Comparison of ENCODE assay signal across 8 mouse cellular contexts in genomic region chr12:72408111-72408891, GRCm38 (mm10). TPM values are rescaled to one million over a fixed set of nuclear protein-coding genes. Genes with fewer than 3 reads are reported as not detected.
A peak's percentile ranks its signal among the peaks of the same experiment; 100 is the strongest.
DNase-seq lines count a peak whose midpoint lies in the region; ATAC-seq and TF ChIP-seq lines count a peak whose summit lies in the region.

No protein-coding gene starts in this region.

- 0 out of 2 replicates have a peak, but pooled peaks have one; percentile 23 for TF ChIP-seq POLR2A in olfactory bulb, adult 2 months (IDR thresholded peaks at IDR 0.05; ENCODE audit: insufficient read depth, low read depth, low read length)

- H3K9ac ChIP-seq in lung, embryonic 15.5 days, result peak overlapping the region; percentile 37; the same call in 1 of the 2 replicates

- H3K36me3 ChIP-seq in lung, embryonic 15.5 days, result no peaks in the 10 kb centered on the region

- no peak overlapping the region for H3K27ac ChIP-seq in lung, embryonic 15.5 days
- H3K27ac ChIP-seq in olfactory bulb, adult 2 months (ENCODE audit: insufficient read depth, low read depth, low read length), result peak overlapping the region; percentile 38

- H3K4me1 ChIP-seq in lung, embryonic 15.5 days, result 0 out of 2 replicates have a peak, but pooled peaks cover 6% of the 10 kb centered on the region
- H3K4me1 ChIP-seq in olfactory bulb, adult 2 months (ENCODE audit: control insufficient read depth, insufficient read depth, low read length), result peaks cover 5% of the 10 kb centered on the region; the same call in 1 of the 2 replicates

- no peaks in the 10 kb centered on the region for H3K9me3 ChIP-seq in lung, embryonic 15.5 days

- peak overlapping the region; percentile 55 for H3K4me3 ChIP-seq in lung, embryonic 15.5 days
- H3K4me3 ChIP-seq in olfactory bulb, adult 2 months (ENCODE audit: insufficient read depth, low read depth, low read length), result peak overlapping the region; percentile 80

- no peak for TF ChIP-seq CTCF in olfactory bulb, adult 2 months (IDR thresholded peaks at IDR 0.05; ENCODE audit: insufficient read depth, low read depth, low read length)

- ATAC-seq in lung, embryonic 15.5 days (ENCODE audit: borderline replicate concordance, extremely low read depth, low FRiP score, low TSS enrichment), result peak; percentile 84

- peak overlapping the region; percentile 95 for H3K4me2 ChIP-seq in lung, embryonic 15.5 days

- WGBS in lung, embryonic 15.5 days, result under 1% methylated on average over 63 of the region's 63 CpGs
- WGBS in olfactory bulb, adult 2 months, result under 1% methylated on average over 63 of the region's 63 CpGs

- DNase-seq in ZHBTc4 (ENCODE audit: low read depth, low spot score), result peak; percentile 67
- DNase-seq in cerebellum, adult 9-10 months, result peak; percentile 80
- peak; percentile 40 to 73 for DNase-seq in frontal cortex, postnatal 10 days (ENCODE audit: low spot score in 2 of 2)
- peak; percentile 63 for DNase-seq in heart, postnatal 4 days
- DNase-seq in layer of hippocampus, postnatal 14 days (ENCODE audit: low spot score in 2 of 2), result peak; percentile 64 to 70
- DNase-seq in urinary bladder, postnatal 14 days (ENCODE audit: low spot score), result peak; percentile 41

- peaks cover 27% of the 10 kb centered on the region for H3K27me3 ChIP-seq in lung, embryonic 15.5 days

RNA-seq across cellular contexts. Expression of gene Rtn1, which starts 0.6 kb away (rescaled TPM):
- 1 to 10 TPM; 7.3 to 9.7 TPM for total RNA-seq in heart, postnatal 4 days (2021)
- 1,000 to 10,000 TPM; 1,488 to 1,503 TPM for total RNA-seq in layer of hippocampus, postnatal 14 days (2021)
- polyA plus RNA-seq in lung, embryonic 15.5 days (2015; fragmentation: Nextera tagmentation; extraction: Ambion mirVana), result 10.5 and 16.5 TPM in 2 replicates
- polyA plus RNA-seq in olfactory bulb, adult 2 months (2012; ENCODE audit: insufficient read depth, insufficient read length, low replicate concordance, missing spikeins), result 402 TPM in 1 of 2 replicates, not detected in the other

RNA-seq across cellular contexts. Expression of gene Lrrc9, which starts 33.4 kb away (rescaled TPM):
- total RNA-seq in heart, postnatal 4 days (2021), result 1 to 10 TPM; 1.0 to 1.2 TPM
- 1 to 10 TPM; 1.5 to 1.6 TPM for total RNA-seq in layer of hippocampus, postnatal 14 days (2021)
- 0.25 and 0.54 TPM in 2 replicates for polyA plus RNA-seq in lung, embryonic 15.5 days (2015; fragmentation: Nextera tagmentation; extraction: Ambion mirVana)
- not detected in 2 replicates for polyA plus RNA-seq in olfactory bulb, adult 2 months (2012; ENCODE audit: insufficient read depth, insufficient read length, low replicate concordance, missing spikeins)

Comparison
In these comparisons a context has a peak if more than half of its experiments do, and no peak if none do; other contexts are left out.
1. RNA of gene Rtn1, which starts 0.6 kb away (total RNA-seq): 1,488 to 1,503 TPM in layer of hippocampus, postnatal 14 days; 7.3 to 9.7 TPM in heart, postnatal 4 days; every median in the first group is over 100 times any median in the second.
2. Peak in every context shown above with its lines, with median percentiles within 50 percentile points of each other: DNase-seq.